Mouse (Mus musculus) small intestine, adult 2 months (tissue): Measurements from ENCODE around the gene Tm4sf4. TPM values are rescaled to one million over a fixed set of nuclear protein-coding genes. Genes with fewer than 3 reads are reported as not detected.

Experiments used
- H3K27ac ChIP-seq: fragments of 200-500 bp; 2 replicates; pipeline ENCODE4 v1.5.1; 2012; ENCODE audit warnings: low read depth, low read length, control low read depth, inconsistent platforms; ENCODE audit not compliant: insufficient read depth
- H3K27me3 ChIP-seq: fragments of 200-500 bp; 2 replicates; pipeline ENCODE4 v1.6.1; 2012; ENCODE audit warnings: mild to moderate bottlenecking, moderate library complexity, low read length, inconsistent platforms; ENCODE audit not compliant: control insufficient read depth, insufficient read depth
- H3K36me3 ChIP-seq: fragments of 200-500 bp; 2 replicates; pipeline ENCODE4 v1.6.1; 2012; ENCODE audit warnings: mild to moderate bottlenecking, low read length, control low read depth, inconsistent platforms; ENCODE audit not compliant: control insufficient read depth, insufficient read depth
- H3K4me1 ChIP-seq: fragments of 200-500 bp; 2 replicates; pipeline ENCODE4 v1.6.1; 2012; ENCODE audit warnings: low read length, inconsistent platforms, mixed read lengths; ENCODE audit not compliant: control insufficient read depth, insufficient read depth, insufficient read length
- H3K4me3 ChIP-seq: fragments of 200-500 bp; 2 replicates; pipeline ENCODE4 v1.5.1; 2012; ENCODE audit warnings: low read depth, mild to moderate bottlenecking, control low read depth, inconsistent platforms, low read length, moderate library complexity
- CTCF ChIP-seq: fragments of 200-500 bp; IDR thresholded peaks from 2 replicates; pipeline ENCODE4 v1.5.1; 2012; ENCODE audit warnings: low read depth, mild to moderate bottlenecking, control low read depth, inconsistent platforms, low read length, moderate library complexity, mixed read lengths; ENCODE audit not compliant: insufficient replicate concordance, insufficient read length; ENCODE audit errors: extremely low read depth
- POLR2A ChIP-seq: fragments of 200-500 bp; IDR thresholded peaks from 2 replicates; pipeline ENCODE4 v1.6.1; 2012; ENCODE audit warnings: low read depth, mild to moderate bottlenecking, control low read depth, inconsistent platforms, low read length, moderate library complexity
- WGBS: fragments of 180-500 bp; shearing (Covaris S2); methylation state at CpG from one replicate; pipeline ENCODE4 v1.1.7; 2018; 5-methylcytosine and 5-hydroxymethylcytosine counted together
- polyA plus RNA-seq: library from polyadenylated mRNA; depleted of rRNA; stranded (reverse); fragments of >200 nt; gene quantifications from 2 replicates; pipeline ENCODE4 v1.2.3, GENCODE M21; 2012

The Tm4sf4 gene
- polyA plus RNA-seq, 1 experiment = 210 TPM

GRCm38 (mm10) chr3:57448445-57448844 is 23.3 kb downstream of the Tm4sf4 start:
- H3K27me3 ChIP-seq = no peaks in the 10 kb centered on the region
- H3K36me3 ChIP-seq = no peaks in the 10 kb centered on the region
- no peak overlapping the region for H3K4me3 ChIP-seq
- 33% methylated on average over 5 of the region's 5 CpGs for WGBS
- TF ChIP-seq POLR2A = no peak
- TF ChIP-seq CTCF = no peak
- no peaks in the 10 kb centered on the region for H3K4me1 ChIP-seq
- no peak overlapping the region for H3K27ac ChIP-seq

GRCm38 (mm10) chr3:57458652-57459051 is 33.5 kb downstream of the Tm4sf4 start:
- WGBS = 81% methylated on average over 11 of the region's 11 CpGs
- no peak for TF ChIP-seq CTCF
- no peak for TF ChIP-seq POLR2A
- Histone ChIP-seq H3K4me3 (no peak overlapping the region), H3K27me3 (no peaks in the 10 kb centered on the region), H3K36me3 (no peaks in the 10 kb centered on the region; the same call in 1 of the 2 replicates), H3K27ac (no peak overlapping the region), H3K4me1 (no peaks in the 10 kb centered on the region)

- TF ChIP-seq POLR2A (no peak), CTCF (no peak)
- Histone ChIP-seq H3K36me3 (no peaks in the 10 kb centered on the region; the same call in 1 of the 2 replicates), H3K27ac (no peak overlapping the region), H3K4me1 (no peaks in the 10 kb centered on the region), H3K27me3 (no peaks in the 10 kb centered on the region), H3K4me3 (no peak overlapping the region)
- WGBS = 84% methylated on average over 4 of the region's 4 CpGs
Observed at GRCm38 (mm10) chr3:57463302-57463701, 38.2 kb downstream of the Tm4sf4 start.

GRCm38 (mm10) chr3:57466289-57466688 is 41.2 kb downstream of the Tm4sf4 start:
- no peaks in the 10 kb centered on the region for H3K36me3 ChIP-seq
- no peak overlapping the region for H3K4me3 ChIP-seq
- 63% methylated on average over 3 of the region's 3 CpGs for WGBS
- no peaks in the 10 kb centered on the region for H3K4me1 ChIP-seq
- H3K27ac ChIP-seq = no peak overlapping the region
- no peak for TF ChIP-seq POLR2A
- no peak for TF ChIP-seq CTCF
- H3K27me3 ChIP-seq = no peaks in the 10 kb centered on the region

- Histone ChIP-seq H3K27me3 (no peaks in the 10 kb centered on the region), H3K27ac (no peak overlapping the region), H3K4me3 (no peak overlapping the region), H3K4me1 (peaks cover 6% of the 10 kb centered on the region; the same call in 1 of the 2 replicates), H3K36me3 (no peaks in the 10 kb centered on the region)
- WGBS = 96% methylated on average over 3 of the region's 3 CpGs
- TF ChIP-seq POLR2A = no peak
Observed at GRCm38 (mm10) chr3:57469325-57469724, 44.2 kb downstream of the Tm4sf4 start.

- WGBS = 21% methylated on average over 5 of the region's 5 CpGs
- Histone ChIP-seq H3K4me3 (no peak overlapping the region), H3K36me3 (no peaks in the 10 kb centered on the region)
Observed at GRCm38 (mm10) chr3:57470326-57470725, 45.2 kb downstream of the Tm4sf4 start.

GRCm38 (mm10) chr3:57470981-57471601 is 46.0 kb downstream of the Tm4sf4 start:
- Histone ChIP-seq H3K27ac (peak overlapping the region; percentile 49; the same call in 1 of the 2 replicates), H3K27me3 (no peaks in the 10 kb centered on the region), H3K36me3 (no peaks in the 10 kb centered on the region), H3K4me1 (peaks cover 6% of the 10 kb centered on the region; the same call in 1 of the 2 replicates), H3K4me3 (no peak overlapping the region)
- WGBS = 27% methylated on average over 15 of the region's 15 CpGs
- TF ChIP-seq CTCF = no peak
- no peak for TF ChIP-seq POLR2A

More at GRCm38 (mm10) chr3:57470326-57470725, 45.2 kb downstream of the Tm4sf4 start:
- TF ChIP-seq CTCF (peak; percentile 48; the same call in 1 of the 2 replicates), POLR2A (no peak)
- Histone ChIP-seq H3K27me3 (no peaks in the 10 kb centered on the region), H3K4me1 (peaks cover 6% of the 10 kb centered on the region; the same call in 1 of the 2 replicates), H3K27ac (peak overlapping the region; percentile 49; the same call in 1 of the 2 replicates)
